Mouse (Mus musculus) urinary bladder, postnatal 10 days (tissue): ENCODE measurements around the gene Tmem174.

Experiments used
- DNase-seq: peaks from one replicate; pipeline ENCODE4 v3.0.0; 2022; ENCODE audit warnings: low spot score

The Tmem174 gene

DNA sequence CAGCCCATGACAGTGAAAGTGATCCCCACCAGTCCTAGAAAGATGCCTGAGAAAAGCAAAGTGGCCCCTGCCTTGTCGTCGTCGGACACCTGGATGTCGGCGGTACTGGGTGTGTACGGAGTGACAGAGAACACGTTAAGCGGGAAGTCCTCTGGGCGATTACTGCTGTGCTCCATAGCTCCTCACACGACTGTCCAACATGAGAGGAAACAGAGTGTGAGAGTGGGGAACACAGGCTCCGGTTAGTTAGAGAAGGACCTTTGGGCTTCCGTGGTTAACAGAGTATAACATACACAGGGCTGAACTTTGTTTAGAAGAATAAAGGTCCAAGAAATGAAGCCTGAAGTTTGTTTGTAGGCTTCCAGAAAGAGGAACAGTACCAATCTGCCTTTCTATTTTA is at the start of gene Tmem174:
Gene Tmem174 (minus strand): TSS at position 266 of the 400 bp plus-strand sequence.
- DNase-seq, result no peak

- no peak for DNase-seq
Observed at GRCm38 (mm10) chr13:98684144-98684900, 47.1 kb upstream of the Tmem174 start.

DNA sequence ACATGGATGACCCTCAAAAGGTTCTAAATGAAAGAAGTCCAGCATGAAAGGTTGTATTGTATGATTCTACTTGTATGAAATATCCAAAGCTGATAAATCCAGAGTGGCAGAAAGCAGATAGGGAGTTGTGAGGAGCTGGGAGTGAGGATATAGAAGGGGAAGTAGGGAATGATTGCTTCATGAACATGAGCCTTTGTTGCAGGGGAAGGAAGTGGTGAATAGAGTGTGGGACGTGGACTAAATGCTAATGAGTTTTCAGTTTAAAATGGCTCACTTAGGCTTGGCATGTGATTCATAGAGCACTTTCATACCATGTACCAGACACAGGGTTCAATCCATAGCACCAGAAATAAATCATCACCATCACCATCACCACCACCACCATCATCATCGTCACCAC is 46.2 kb upstream of the Tmem174 start:
- DNase-seq, result no peak

DNA sequence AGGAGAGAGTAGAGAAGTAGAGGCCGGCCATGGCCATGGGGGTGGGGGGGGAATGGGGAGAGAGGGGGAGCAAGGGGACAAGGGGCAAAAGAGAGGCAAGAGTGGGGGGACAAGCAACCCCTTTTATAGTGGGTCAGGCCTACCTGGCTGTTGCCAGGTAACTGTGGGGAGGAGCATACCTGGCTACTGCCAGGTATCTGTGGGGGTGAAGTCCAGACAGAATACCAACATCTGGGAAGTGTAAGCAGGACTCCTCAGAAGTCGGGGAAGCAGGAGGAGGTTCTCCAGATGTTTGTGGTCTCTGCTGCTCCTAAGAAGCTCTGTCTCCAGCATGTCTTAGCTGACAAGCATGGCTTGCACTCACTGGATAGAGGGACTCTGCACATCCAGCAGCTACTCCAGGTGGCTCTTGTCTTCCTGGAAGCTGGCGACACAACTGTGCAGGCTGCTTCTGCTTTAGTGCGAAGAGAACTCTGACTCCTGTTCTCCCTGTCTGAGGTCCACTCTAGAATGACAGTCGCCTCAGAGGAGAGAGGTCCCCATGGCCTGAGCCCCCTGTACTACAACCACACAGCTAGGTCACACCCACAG is 43.4 kb upstream of the Tmem174 start:
- DNase-seq, result no peak

DNA sequence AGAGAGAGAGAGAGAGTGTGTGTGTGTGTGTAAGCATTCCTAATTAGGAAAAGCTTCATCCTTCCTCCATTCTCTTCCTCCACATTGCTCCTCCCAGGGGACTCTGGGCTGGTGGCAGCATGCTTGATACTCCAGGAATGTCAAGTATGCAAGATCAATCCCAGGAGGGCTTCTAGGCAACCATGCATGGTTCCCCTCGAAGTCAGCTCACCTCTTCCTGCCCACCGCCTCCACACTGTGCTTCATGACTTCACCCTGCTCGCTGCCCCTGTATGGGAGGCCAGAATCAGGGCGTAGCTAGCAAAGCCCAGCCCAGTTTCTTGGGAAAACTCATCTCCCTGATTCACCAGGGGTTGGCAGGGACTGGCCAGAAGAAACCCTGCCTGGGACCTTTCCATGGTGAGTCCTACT is 42.4 kb upstream of the Tmem174 start:
- DNase-seq, result no peak

DNA sequence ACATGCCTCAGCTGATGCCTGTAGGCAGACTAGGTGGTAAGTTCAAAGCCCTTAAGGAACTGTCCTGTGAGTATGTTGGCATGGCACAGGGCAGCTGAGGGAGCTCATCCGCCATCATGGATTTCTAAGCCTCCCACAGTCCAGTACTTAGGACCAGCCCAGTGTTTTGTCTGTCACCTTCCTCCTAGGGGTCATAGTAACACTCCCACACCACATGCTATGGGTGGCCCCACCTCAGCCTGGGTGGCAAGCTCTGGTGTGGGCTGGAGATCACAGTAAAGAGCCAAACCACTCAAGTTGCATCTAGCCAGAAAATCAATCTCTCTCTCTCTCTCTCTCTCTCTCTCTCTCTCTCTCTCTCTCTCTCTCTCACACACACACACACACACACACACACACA is 42.0 kb upstream of the Tmem174 start:
- DNase-seq, result no peak

DNA sequence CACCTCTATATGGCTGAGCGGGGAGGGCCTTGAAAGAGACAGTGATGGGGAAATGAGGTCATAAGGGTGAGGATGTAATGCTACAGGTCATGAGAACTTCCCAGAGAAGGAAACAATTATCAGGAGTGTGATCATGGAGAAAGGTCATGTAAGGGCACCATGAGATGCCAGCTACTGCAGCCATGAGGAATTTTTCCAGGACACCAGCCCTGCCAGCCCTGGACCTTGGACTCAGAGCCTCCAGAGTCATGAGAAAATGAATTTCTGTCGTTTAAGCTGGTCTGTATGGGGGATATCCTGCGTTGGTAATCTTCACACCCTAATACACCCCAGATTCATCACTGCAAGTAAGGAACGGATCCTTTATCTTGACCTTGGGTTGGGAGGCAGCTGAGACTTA is 36.7 kb upstream of the Tmem174 start:
- DNase-seq, result no peak

DNA sequence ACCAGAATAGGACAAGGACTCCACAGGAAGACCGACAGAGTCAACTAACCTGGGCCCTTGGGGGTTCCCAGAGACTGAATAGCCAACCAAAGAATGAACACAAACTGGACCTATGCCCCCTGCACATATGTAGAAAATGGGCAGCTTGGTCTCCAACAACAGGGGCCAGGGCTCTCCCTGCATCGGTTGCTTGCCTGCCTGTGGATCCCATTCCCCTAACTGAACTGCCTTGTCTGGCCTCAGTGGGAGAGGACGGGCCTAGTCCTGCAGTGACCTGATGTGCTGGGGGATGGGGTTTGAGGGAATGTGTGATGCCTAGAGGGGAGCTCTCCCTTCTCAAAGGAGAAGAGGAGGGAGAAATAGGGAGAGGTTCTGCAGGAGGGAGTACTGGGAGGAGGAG is 32.1 kb upstream of the Tmem174 start:
- DNase-seq, result no peak

GRCm38 (mm10) chr13:98667316-98667715 is 30.1 kb upstream of the Tmem174 start:
- DNase-seq, result no peak

- no peak for DNase-seq
Observed at GRCm38 (mm10) chr13:98665240-98665639, 28.0 kb upstream of the Tmem174 start.

GRCm38 (mm10) chr13:98662173-98662675 is 25.0 kb upstream of the Tmem174 start:
- DNase-seq, result no peak

DNA sequence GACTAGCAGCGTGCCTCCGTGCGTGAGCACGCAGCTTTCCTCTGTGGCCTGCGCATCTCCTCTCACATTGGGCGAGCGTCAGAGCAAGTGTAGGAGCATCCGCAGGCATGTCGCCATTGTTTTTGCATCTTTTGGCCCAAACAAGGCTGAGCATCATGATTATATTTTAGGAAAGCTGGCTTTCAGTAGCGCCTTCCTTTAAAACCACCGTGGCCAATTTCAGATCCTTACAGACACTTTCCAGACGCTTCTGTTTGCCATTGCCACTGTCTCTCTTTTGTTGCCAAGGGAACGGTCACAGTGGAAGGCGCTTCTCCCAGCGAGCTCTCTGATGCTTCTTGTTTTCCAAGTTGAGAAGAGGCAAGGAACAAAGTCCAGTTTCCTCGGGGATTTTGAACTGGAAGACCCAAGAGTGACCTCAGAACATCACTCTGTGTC is 18.8 kb upstream of the Tmem174 start:
- DNase-seq, result no peak

GRCm38 (mm10) chr13:98655346-98655745 is 18.1 kb upstream of the Tmem174 start:
- no peak for DNase-seq

GRCm38 (mm10) chr13:98654129-98654939 is 17.1 kb upstream of the Tmem174 start:
- no peak for DNase-seq

DNA sequence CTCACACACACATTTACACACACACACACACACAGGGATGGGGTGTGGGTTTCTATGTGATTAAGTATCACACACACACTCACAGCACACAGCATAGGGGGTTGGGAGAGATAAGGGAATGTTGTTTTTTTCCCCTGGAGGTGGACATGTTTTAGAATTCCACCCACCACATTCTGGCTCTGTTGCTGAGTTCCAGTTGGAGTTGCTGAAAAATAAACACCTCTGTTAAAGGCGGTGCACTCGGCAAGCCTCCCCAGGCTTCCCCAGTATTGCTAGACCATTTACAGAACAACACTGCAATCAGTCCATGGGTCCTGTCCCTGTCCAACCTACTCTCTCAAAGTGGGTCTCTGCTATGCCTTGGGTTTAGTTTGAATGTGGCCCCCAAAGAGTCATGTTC is 15.0 kb upstream of the Tmem174 start:
- no peak for DNase-seq

- no peak for DNase-seq
Observed at GRCm38 (mm10) chr13:98651228-98651977, 14.2 kb upstream of the Tmem174 start.

GRCm38 (mm10) chr13:98647775-98648568 is 10.8 kb upstream of the Tmem174 start:
- no peak for DNase-seq

DNA sequence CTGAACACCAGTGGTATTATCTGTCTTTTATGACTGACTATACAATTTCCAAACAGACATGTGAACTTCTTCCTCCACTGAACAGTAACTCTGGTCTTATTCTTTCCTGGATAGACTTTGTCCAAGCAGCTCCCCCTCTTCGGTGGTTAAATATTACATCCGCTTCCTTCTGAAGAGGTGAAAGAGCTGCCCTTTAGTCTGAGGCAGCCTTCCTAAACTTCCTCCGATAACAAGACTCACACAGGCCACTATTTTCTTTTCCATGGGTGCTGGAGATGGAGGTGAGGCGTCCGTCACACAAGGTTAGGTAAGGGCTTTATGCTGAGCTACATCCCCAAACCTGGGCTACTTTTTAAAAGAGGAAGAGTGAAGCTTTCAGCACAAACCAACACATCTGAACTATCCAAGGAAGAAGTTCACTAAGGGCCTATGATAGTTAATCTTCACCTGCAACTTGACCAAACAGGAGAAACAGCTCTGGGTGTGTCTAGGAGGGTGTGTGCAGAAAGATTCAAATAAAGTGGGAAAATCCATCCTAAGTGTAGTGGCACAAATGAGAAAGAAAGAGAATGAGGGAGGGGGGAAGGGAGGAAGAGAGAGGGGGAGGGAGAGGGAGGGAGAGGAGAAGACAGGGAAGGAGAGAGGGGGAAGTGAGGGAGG is 1.4 kb upstream of the Tmem174 start:
- DNase-seq, result no peak

DNA sequence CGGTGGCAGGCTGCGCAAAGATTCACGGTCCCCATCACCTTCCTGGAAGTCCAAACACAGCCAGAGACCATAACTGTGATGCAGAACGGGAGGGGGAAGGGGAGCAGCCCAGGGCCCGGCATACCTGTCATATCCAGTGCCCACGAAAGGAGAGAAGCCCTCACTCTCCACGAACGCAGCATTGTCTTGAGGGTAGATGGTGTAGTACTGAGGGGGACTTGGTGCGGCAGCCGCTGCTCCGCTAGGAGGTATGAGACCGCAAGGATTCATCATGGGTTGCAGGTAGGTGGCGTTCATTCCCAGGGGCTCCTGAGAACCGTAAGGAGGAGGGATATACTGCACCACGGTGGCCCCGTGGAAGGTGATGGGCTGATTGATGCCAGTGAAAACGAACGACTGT is 639 bp downstream of the Tmem174 start:
- no peak for DNase-seq

DNA sequence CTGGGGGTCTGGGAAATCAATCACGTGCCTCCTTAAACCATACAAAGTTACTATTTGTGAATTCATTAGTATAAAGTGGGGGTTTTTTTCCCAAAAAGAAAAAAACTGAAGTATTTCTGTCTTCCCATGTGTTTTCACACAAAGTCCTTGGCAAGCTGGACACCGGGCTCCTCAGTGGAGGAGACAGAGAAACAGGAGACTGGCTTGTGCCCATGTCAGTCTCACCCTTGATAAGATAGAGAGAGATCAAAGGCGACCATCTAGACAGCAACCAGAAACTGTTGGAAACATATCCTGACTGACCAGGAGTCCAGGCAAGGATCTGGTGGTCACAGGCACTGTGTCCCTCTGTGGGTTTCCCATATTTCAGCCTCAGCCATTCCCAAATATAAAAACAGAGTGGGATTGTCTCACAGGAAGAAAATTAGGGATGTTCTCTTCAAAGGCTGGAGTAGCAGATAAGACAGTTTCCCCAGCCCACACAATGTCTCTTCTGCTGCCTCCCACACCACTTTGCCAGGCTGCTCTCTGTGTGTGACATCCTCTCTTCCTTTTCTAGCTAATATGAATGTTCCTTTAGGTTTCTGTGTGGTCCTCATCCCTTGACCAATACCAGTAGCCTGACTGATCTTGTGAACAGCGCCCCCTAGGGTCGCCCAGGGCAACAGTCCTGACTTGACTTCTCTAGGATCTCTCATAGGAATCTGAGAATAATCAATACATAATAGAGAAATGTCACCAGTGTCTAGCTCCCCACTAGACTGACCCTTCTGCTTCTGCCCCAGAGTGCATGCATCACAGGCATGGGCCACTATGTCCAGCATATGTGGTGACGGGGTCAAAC is 3.3 kb downstream of the Tmem174 start:
- DNase-seq, result no peak
